ENCODE assay signal across 24 mouse cellular contexts in the genomic region with DNA sequence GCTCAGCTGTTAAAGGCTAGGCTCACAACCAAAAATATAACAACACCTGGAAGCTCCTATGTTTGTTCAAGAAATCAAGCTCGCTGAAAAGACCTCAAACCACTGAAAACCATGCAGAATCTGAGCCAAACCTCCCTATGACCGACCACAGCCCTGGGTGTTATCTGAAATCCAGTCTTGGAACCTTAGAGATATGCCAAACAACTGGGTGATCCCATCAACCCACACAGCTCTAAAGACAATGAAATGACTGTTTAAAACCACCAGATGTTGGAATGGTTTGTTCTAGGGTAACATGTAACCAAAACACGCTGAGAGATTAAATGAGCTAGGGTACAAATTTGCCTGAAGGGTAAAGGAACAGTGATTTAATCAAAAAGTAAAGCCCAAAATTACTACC. TPM values are rescaled to one million over a fixed set of nuclear protein-coding genes. Genes with fewer than 3 reads are reported as not detected.
DNase-seq lines count a peak whose midpoint lies in the region; ATAC-seq and TF ChIP-seq lines count a peak whose summit lies in the region.
"Had no signal": no experiment of that assay in that cellular context is flagged by ENCODE, and none has a peak within 500 bp of the region (broad histone marks: within the 10 kb centered on the region; RNA-seq: fewer than 3 reads in every experiment).

No protein-coding gene starts in this region.

- H3K4me2 ChIP-seq in heart, postnatal 0 days (ENCODE audit: low read depth, low read length): peak overlapping the region; percentile 41; the same call in 1 of the 2 replicates
- H3K4me2 ChIP-seq in heart, embryonic 12.5 days: no peak overlapping the region
- H3K4me2 ChIP-seq in midbrain, embryonic 14.5 days (ENCODE audit: low read length): peak overlapping the region; percentile 26; the same call in 1 of the 2 replicates
- H3K4me2 ChIP-seq in myocyte (ENCODE audit: low read depth): peak overlapping the region; percentile 61

- no peak overlapping the region for H3ac ChIP-seq in myocyte (ENCODE audit: control insufficient read depth, insufficient read length)

- TF ChIP-seq EP300 in heart, postnatal 0 days (IDR thresholded peaks at IDR 0.05; ENCODE audit: low read depth): no peak

- no peak for TF ChIP-seq POLR2A in myocyte (IDR thresholded peaks at IDR 0.05; ENCODE audit: insufficient read length, low read depth)

- H3K9me3 ChIP-seq in heart, postnatal 0 days (replicated peaks; ENCODE audit: control insufficient read depth, low read length): no peaks in the 10 kb centered on the region
- no peaks in the 10 kb centered on the region for H3K9me3 ChIP-seq in heart, embryonic 12.5 days (replicated peaks)
- no peaks in the 10 kb centered on the region for H3K9me3 ChIP-seq in midbrain, embryonic 14.5 days (ENCODE audit: control insufficient read depth, low read length)
- no peaks in the 10 kb centered on the region for H3K9me3 ChIP-seq in midbrain, embryonic 10.5 days (replicated peaks)
- H3K9me3 ChIP-seq: intestine, embryonic 15.5 days; limb, embryonic 10.5 days; megakaryocyte, embryonic 14.5 days had no signal

- no peak for ATAC-seq in heart, postnatal 0 days (ENCODE audit: insufficient read depth, low read depth)
- no peak for ATAC-seq in heart, embryonic 12.5 days (ENCODE audit: insufficient number of reproducible peaks, low FRiP score)
- ATAC-seq in midbrain, embryonic 14.5 days (ENCODE audit: low FRiP score, low TSS enrichment): no peak
- ATAC-seq: activated CD4-positive, CD25-positive, alpha-beta regulatory T cell, adult 4 months; intestine, embryonic 15.5 days; liver, postnatal 0 days had no signal

- no peak overlapping the region for H3K27ac ChIP-seq in heart, postnatal 0 days (ENCODE audit: low read depth)
- H3K27ac ChIP-seq in heart, embryonic 12.5 days (ENCODE audit: poor library complexity, severe bottlenecking): no peak overlapping the region
- H3K27ac ChIP-seq in midbrain, embryonic 14.5 days (replicated peaks; ENCODE audit: low read depth, low read length): no peak overlapping the region
- no peak overlapping the region for H3K27ac ChIP-seq in midbrain, embryonic 10.5 days (replicated peaks)
- H3K27ac ChIP-seq: heart, adult 2 months; intestine, embryonic 15.5 days; limb, embryonic 10.5 days had no signal

- peaks cover 69% of the 10 kb centered on the region for H3K79me2 ChIP-seq in myocyte (ENCODE audit: control insufficient read depth, insufficient read depth)

- no peaks in the 10 kb centered on the region for H3K36me3 ChIP-seq in heart, postnatal 0 days (replicated peaks; ENCODE audit: control insufficient read depth, insufficient read depth, low read length)
- no peaks in the 10 kb centered on the region for H3K36me3 ChIP-seq in heart, embryonic 12.5 days
- no peaks in the 10 kb centered on the region for H3K36me3 ChIP-seq in midbrain, embryonic 14.5 days (ENCODE audit: control insufficient read depth, insufficient read depth, low read length)
- H3K36me3 ChIP-seq in midbrain, embryonic 10.5 days: no peaks in the 10 kb centered on the region
- H3K36me3 ChIP-seq in myocyte (ENCODE audit: control insufficient read depth, insufficient read depth): peaks cover 5% of the 10 kb centered on the region
- H3K36me3 ChIP-seq: intestine, embryonic 15.5 days; limb, embryonic 10.5 days had no signal

- no peak overlapping the region for H3K9ac ChIP-seq in heart, postnatal 0 days (replicated peaks; ENCODE audit: low read depth, low read length)
- H3K9ac ChIP-seq in heart, embryonic 12.5 days: no peak overlapping the region
- H3K9ac ChIP-seq in midbrain, embryonic 14.5 days (replicated peaks; ENCODE audit: low read length): no peak overlapping the region
- H3K9ac ChIP-seq: liver, postnatal 0 days had no signal

- WGBS in heart, postnatal 0 days: 54% methylated on average over 3 of the region's 3 CpGs
- 55% methylated on average over 3 of the region's 3 CpGs for WGBS in heart, embryonic 12.5 days
- WGBS in midbrain, embryonic 14.5 days: 83% methylated on average over 3 of the region's 3 CpGs
- WGBS in midbrain, embryonic 10.5 days: 80% methylated on average over 3 of the region's 3 CpGs

- H3K4me3 ChIP-seq in heart, postnatal 0 days (ENCODE audit: low read depth, low read length): no peak overlapping the region
- no peak overlapping the region for H3K4me3 ChIP-seq in heart, embryonic 12.5 days
- H3K4me3 ChIP-seq in midbrain, embryonic 14.5 days (replicated peaks; ENCODE audit: low read depth, low read length): no peak overlapping the region
- no peak overlapping the region for H3K4me3 ChIP-seq in midbrain, embryonic 10.5 days
- H3K4me3 ChIP-seq in myocyte: no peak overlapping the region
- H3K4me3 ChIP-seq: heart, adult 2 months; intestine, embryonic 15.5 days; limb, embryonic 10.5 days; megakaryocyte, embryonic 14.5 days had no signal

- H3K4me1 ChIP-seq in heart, postnatal 0 days (ENCODE audit: control insufficient read depth, insufficient read depth): peaks cover 38% of the 10 kb centered on the region
- peaks cover 36% of the 10 kb centered on the region for H3K4me1 ChIP-seq in heart, embryonic 12.5 days (replicated peaks)
- peaks cover 34% of the 10 kb centered on the region for H3K4me1 ChIP-seq in midbrain, embryonic 14.5 days (ENCODE audit: control insufficient read depth, insufficient read depth, low read length)
- H3K4me1 ChIP-seq in midbrain, embryonic 10.5 days: peaks cover 43% of the 10 kb centered on the region

- no peak for TF ChIP-seq CTCF in heart, postnatal 0 days (IDR thresholded peaks at IDR 0.05; ENCODE audit: low read depth)

- DNase-seq in heart, postnatal 0 days (ENCODE audit: low spot score): no peak
- DNase-seq in midbrain, embryonic 14.5 days: no peak
- DNase-seq in midbrain, embryonic 10.5 days (ENCODE audit: low spot score): no peak
- peak; percentile 19 for DNase-seq in NIH3T3 (ENCODE audit: low read depth)
- no peak for DNase-seq in ovary, postnatal 14 days (ENCODE audit: low spot score)
- DNase-seq: cerebellum, adult 11 months; liver, postnatal 0 days; thymus, postnatal 25 days had no signal

- H3K27me3 ChIP-seq in heart, postnatal 0 days (ENCODE audit: control insufficient read depth, insufficient read depth, low read length): no peaks in the 10 kb centered on the region
- H3K27me3 ChIP-seq in heart, embryonic 12.5 days (replicated peaks): no peaks in the 10 kb centered on the region
- H3K27me3 ChIP-seq in midbrain, embryonic 14.5 days (ENCODE audit: control insufficient read depth, insufficient read depth, low read length): no peaks in the 10 kb centered on the region
- no peaks in the 10 kb centered on the region for H3K27me3 ChIP-seq in midbrain, embryonic 10.5 days (ENCODE audit: low read depth, poor library complexity, severe bottlenecking)
- no peaks in the 10 kb centered on the region for H3K27me3 ChIP-seq in myocyte (ENCODE audit: control insufficient read depth, insufficient read depth, insufficient read length)
- H3K27me3 ChIP-seq: intestine, embryonic 15.5 days; megakaryocyte, embryonic 14.5 days had no signal

TF ChIP-seq in myocyte, 11 proteins besides CTCF, POLR2A, EP300 and RAD21:
- TF ChIP-seq MYOG (IDR thresholded peaks at IDR 0.05; ENCODE audit: control insufficient read depth in 1 of 3, insufficient read depth in 1 of 3, insufficient read length in 2 of 3, low read depth in 2 of 3) (no peak), E2F4 (IDR thresholded peaks at IDR 0.05; ENCODE audit: insufficient read depth) (no peak), POLR2AphosphoS2 (IDR thresholded peaks at IDR 0.05; ENCODE audit: insufficient read length, low read depth) (no peak), REST (IDR thresholded peaks at IDR 0.05; ENCODE audit: insufficient read depth, insufficient read length) (no peak), TCF3 (IDR thresholded peaks at IDR 0.05; ENCODE audit: insufficient read length, low read depth) (no peak)

RNA-seq across cellular contexts. Expression of a gene that starts 4.3 kb away (rescaled TPM):
- total RNA-seq in heart, postnatal 0 days (2014; rRNA removed; ENCODE audit: low replicate concordance): 98.6 and 104 TPM in 2 replicates
- 90.4 and 96.6 TPM in 2 replicates for polyA plus RNA-seq in heart, postnatal 0 days (2015; fragmentation: Nextera tagmentation; extraction: Ambion mirVana)
- polyA plus RNA-seq in heart, embryonic 12.5 days (2016; fragmentation: Nextera tagmentation; extraction: Ambion mirVana): 111 and 114 TPM in 2 replicates
- 87.9 and 134 TPM in 2 replicates for polyA plus RNA-seq in midbrain, embryonic 14.5 days (2014; fragmentation: Nextera tagmentation; extraction: Ambion mirVana)
- 66.3 and 70.3 TPM in 2 replicates for polyA plus RNA-seq in midbrain, embryonic 10.5 days (2016; fragmentation: Nextera tagmentation; extraction: Ambion mirVana)
- 66.6 TPM for polyA plus RNA-seq in myocyte (2012; fragmentation: generic; extraction: Trizol)

RNA-seq across cellular contexts. Expression of a gene that starts 30.7 kb away (rescaled TPM):
- not detected in 2 replicates for total RNA-seq in heart, postnatal 0 days (2014; rRNA removed; ENCODE audit: low replicate concordance)
- polyA plus RNA-seq in heart, postnatal 0 days (2015; fragmentation: Nextera tagmentation; extraction: Ambion mirVana): not detected in 2 replicates
- not detected in 2 replicates for polyA plus RNA-seq in heart, embryonic 12.5 days (2016; fragmentation: Nextera tagmentation; extraction: Ambion mirVana)
- not detected in 2 replicates for polyA plus RNA-seq in midbrain, embryonic 14.5 days (2014; fragmentation: Nextera tagmentation; extraction: Ambion mirVana)
- polyA plus RNA-seq in midbrain, embryonic 10.5 days (2016; fragmentation: Nextera tagmentation; extraction: Ambion mirVana): not detected in 2 replicates
- not detected for polyA plus RNA-seq in myocyte (2012; fragmentation: generic; extraction: Trizol)
- total RNA-seq: adrenal gland, postnatal 10 days; gastrocnemius, postnatal 10 days; heart, adult 2 months; hematopoietic stem cell, adult 5-6 weeks; layer of hippocampus, postnatal 10 days; left cerebral cortex, adult 8-10 months; liver, adult 2 months had no signal
- polyA plus RNA-seq: activated CD4-positive, CD25-positive, alpha-beta regulatory T cell, adult 4 months; forebrain, embryonic 11.5 days; heart, adult 2 months; intestine, embryonic 15.5 days; kidney, embryonic 14.5 days; limb, embryonic 10.5 days; liver, adult 2 months; liver, postnatal 0 days; neural tube, embryonic 14.5 days had no signal

RNA-seq across cellular contexts. Expression of a gene that starts 33.9 kb away (rescaled TPM):
- 52.3 and 69.2 TPM in 2 replicates for total RNA-seq in heart, postnatal 0 days (2014; rRNA removed; ENCODE audit: low replicate concordance)
- 11.7 and 15.3 TPM in 2 replicates for polyA plus RNA-seq in heart, postnatal 0 days (2015; fragmentation: Nextera tagmentation; extraction: Ambion mirVana)
- polyA plus RNA-seq in heart, embryonic 12.5 days (2016; fragmentation: Nextera tagmentation; extraction: Ambion mirVana): 25.0 and 26.8 TPM in 2 replicates
- 6.7 and 10.9 TPM in 2 replicates for polyA plus RNA-seq in midbrain, embryonic 14.5 days (2014; fragmentation: Nextera tagmentation; extraction: Ambion mirVana)
- 12.6 and 15.8 TPM in 2 replicates for polyA plus RNA-seq in midbrain, embryonic 10.5 days (2016; fragmentation: Nextera tagmentation; extraction: Ambion mirVana)
- polyA plus RNA-seq in myocyte (2012; fragmentation: generic; extraction: Trizol): 11.4 TPM

RNA-seq across cellular contexts. Expression of a gene that starts 35.6 kb away (rescaled TPM):
- 28.7 and 33.4 TPM in 2 replicates for total RNA-seq in heart, postnatal 0 days (2014; rRNA removed; ENCODE audit: low replicate concordance)
- polyA plus RNA-seq in heart, postnatal 0 days (2015; fragmentation: Nextera tagmentation; extraction: Ambion mirVana): 34.6 and 38.5 TPM in 2 replicates
- 36.8 and 37.5 TPM in 2 replicates for polyA plus RNA-seq in heart, embryonic 12.5 days (2016; fragmentation: Nextera tagmentation; extraction: Ambion mirVana)
- 48.8 and 57.5 TPM in 2 replicates for polyA plus RNA-seq in midbrain, embryonic 14.5 days (2014; fragmentation: Nextera tagmentation; extraction: Ambion mirVana)
- polyA plus RNA-seq in midbrain, embryonic 10.5 days (2016; fragmentation: Nextera tagmentation; extraction: Ambion mirVana): 51.0 and 52.2 TPM in 2 replicates
- polyA plus RNA-seq in myocyte (2012; fragmentation: generic; extraction: Trizol): 28.6 TPM
